Mouse (Mus musculus) lung, postnatal 0 days (tissue): Measurements from ENCODE around the gene Hdac11.

Experiments
- CTCF ChIP-seq: IDR thresholded peaks from 2 replicates; pipeline ENCODE4 v1.5.1; 2016; ENCODE audit warnings: antibody characterized with exemption, mild to moderate bottlenecking
- EP300 ChIP-seq: IDR thresholded peaks from 2 replicates; pipeline ENCODE4 v1.6.1; 2016; ENCODE audit warnings: antibody characterized with exemption, mild to moderate bottlenecking, control low read depth

GRCm38 (mm10) chr6:91114716-91115115 is 41.7 kb upstream of the Hdac11 start:
- TF ChIP-seq CTCF (no peak), EP300 (no peak)
